Mouse (Mus musculus): Measurements from ENCODE around the gene Tfeb.

Gene Tfeb

DNA sequence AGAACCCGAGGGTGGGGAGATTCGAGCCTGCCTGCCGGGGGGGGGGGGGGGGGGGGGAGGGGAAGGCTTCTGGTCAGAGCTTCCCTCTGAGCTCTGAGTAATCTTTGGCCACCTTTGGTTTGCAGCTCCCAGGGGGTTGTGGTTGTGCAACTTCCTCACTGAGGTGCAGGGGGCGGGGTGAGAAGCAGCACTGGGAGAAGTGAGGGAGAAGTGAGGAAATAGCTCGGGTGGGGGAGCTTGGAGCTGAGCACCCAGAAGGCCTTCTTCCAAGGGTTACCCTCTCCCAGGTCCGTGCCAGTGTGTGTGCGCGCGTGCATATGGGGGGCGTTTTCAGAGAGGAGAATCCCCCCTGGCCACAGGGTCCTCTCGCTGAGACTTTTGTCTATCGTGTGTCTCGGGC is 17.4 kb downstream of the Tfeb start:
- DNase-seq (ENCODE audit: low spot score), result peak; percentile 82

DNA sequence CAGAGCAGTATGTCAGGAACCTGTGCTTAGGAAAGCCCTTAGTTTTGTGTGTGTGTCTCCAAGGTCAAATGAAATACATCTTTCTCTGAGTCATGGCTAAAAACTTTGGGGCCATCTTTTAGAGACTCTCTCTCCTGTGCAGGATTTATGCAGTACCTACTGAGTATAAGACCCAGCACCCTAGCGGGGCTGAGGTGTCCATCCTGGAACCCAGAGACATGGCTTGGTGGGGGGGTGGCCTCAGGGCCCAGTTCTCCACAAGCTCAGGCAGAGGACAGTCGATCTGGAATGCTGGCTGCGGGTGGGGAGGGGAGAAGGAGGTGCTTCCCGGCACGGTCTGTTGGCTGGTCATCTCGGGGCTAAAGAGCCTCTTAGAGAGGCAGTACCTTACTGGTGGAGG is 19.5 kb downstream of the Tfeb start:
- no peak for DNase-seq (ENCODE audit: low spot score)

DNA sequence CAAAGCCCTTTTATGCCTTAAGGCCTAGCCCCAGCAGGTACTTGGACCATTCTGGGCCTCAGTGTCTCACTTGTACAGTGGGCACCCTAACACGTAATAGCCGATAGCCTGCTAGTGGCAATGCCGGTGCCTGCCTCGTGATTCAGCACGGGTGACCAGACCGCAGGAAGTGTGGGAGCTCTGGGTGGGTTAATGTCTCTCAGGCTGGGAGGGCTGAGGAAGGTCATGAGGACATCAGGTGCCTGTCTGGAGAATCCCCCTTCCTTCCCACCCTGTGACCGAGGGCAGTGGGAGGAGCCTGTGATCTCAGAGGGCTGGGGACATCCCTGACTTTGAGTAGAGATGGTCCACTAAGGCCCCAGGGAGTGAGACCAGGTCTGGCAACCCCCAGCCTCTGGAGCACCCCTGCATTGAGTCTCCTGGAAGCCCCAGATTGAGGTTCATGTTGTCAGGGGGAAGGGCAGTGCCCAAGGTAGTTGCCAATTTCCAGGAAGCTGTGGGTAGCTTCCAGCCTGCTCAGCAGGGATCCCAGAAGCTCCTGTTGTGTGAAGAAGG is 20.3 kb downstream of the Tfeb start:
- DNase-seq (ENCODE audit: low spot score), result no peak

DNA sequence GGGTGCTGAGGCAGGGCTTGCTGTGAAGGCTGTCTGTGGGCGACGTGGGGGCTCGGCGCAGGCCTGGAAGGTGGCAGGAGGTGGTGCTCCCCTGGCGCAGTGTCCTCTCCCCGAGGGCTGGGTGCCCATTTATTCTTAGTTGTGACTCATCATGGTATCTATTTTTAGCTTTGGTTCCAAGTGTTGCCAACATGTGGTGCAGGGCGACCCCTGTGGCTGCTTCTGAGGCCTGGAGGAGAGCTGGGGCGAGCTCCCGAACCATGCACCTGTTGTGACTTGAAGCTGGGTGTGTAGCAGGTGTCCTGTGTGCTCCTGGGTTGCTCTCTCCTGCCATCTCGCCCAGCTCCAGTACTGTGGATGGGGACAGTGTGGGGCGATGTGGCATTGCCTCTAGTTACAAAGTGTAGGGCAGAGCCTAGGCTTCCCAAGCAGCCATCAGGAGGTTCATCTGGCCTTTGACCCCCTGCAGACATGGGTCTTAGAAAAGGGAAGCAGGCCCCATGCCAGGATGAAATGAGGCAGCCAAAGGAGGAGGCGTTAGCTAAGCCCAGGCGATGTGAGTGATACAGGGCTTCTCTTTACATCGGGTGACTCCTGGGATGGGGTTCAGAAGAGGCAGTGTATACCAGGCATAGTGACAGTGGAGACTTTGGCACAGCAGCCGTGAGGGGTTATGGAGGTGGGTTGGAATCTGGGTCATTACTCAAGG is 23.0 kb downstream of the Tfeb start:
- no peak for DNase-seq (ENCODE audit: low spot score)

DNA sequence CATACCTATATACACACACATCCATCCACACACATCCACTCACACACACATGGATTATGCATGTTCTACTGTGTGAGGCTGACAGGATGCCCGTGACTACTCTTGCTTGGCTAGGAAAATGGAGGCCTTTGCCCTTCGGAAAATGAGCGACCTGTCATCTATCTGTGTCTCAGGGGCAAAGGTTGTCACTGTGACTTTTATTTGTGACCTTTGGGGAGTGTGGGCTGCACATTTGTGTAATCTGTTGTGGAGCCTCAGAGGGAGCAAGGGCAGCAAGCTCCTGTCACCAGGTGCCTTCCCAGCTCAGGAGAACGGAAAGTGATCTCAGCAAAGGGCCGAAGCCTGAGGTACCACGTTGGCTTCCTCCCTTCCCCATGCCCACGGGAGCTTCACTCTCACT is 25.2 kb downstream of the Tfeb start:
- DNase-seq (ENCODE audit: low spot score), result no peak

DNA sequence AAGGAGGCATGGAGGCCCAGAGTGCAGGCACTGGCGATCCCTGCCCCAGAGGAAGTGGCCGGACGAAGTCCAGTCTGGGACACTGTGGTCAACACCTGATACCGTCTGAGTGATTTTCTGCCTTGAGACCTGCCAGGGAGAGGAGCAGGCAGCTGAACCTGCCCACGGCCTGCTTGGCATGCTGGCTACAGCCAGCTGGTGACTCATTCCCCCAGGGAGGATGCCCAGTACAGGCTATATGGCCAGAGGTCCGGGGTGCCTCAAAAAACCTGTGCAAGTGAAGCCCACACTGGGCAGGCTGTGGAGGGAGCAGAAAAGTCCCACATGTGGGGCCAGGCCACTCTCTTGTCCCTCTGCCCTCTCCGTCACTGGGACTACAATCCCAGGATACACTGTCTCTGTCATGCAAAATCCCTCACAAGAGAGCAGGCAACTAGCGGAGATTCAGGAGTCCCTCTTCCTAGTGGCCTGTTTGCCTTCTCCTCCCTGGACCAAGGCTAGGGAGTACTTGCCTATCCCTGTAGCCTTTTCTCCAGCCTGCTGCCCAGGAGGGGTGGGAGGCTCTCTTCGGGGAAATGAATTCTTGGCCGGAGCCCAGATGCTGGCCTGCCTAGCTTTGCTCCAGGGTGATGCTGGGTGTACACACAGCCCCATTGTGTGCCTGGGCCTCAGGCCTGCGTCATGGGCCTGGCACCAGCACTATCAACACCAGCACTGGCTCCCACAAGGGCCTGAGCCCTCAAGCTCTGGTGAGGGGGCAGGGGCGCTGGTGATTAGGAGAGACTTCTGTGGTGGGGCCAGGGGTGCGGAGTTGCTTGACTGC is 25.9 kb downstream of the Tfeb start:
- peak; percentile 79 for DNase-seq (ENCODE audit: low spot score)

DNA sequence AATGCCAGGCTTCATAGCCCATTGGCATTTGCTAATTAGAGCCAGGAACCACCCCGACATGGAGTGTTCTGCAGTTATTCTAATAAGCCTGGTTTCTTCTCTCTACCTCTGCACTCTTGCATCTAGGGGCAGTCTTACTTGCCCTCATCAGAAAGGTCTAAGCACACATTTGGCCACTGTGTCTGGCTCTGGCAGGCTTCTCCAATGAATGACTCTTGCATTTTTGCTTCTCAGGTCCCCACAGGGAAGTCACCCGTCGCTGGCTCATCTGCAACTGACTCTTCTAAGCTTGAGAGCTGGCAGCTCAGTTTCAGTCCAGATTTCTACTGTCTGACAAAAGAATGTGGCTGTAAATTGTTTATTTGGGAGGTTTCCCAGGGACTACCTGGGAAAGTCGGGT is 29.2 kb downstream of the Tfeb start:
- DNase-seq (ENCODE audit: low spot score), result no peak

DNA sequence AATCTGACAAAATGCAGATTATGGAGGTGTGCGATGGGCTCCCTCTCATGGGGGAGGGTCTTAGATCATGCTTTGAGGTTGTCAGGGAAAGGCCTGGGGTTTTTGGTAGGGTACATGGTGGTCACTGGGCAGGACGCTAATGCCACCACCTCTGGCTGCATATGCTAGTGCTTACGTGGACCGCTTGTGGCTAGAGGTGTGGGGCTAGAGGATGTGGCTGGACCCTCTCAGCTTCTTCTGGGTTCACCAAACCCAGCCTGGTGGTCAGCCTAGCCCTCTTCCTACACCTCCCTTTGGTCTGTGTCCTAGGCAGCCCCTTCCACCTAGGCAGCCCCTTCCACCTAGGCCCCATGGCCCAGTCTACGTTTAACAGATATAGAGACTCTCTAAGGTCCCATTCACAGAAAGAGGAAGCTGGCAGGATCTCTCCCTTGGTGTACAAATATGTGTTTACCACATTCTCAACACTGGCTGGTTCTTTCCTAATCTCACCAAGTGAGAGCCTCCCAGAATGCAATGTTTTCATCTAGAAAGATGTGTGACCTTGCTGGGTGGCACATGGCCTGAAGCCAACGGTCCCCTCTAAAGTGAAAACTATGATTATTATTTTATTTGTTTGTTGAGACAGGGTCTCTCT is 29.7 kb downstream of the Tfeb start:
- no peak for DNase-seq (ENCODE audit: low spot score)

DNA sequence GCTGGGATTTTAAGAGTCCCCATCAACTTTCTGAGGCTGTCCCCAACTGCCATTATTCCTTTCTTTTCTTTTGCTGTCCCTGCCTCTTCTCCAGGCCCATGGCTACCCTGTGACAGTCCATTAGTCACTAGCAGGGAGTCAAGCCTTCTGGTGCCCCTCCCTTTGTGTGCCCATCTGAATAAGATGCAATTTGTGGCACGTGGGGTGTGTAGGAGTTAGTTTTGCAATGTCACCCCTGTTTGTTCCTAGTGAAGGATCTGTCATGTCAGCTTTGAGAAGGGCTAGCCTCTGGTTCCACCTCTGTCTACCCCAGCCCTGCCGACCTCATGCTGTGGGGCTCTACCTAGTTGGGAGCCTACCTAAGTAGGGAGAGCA is 30.2 kb downstream of the Tfeb start:
- DNase-seq (ENCODE audit: low spot score), result no peak

DNA sequence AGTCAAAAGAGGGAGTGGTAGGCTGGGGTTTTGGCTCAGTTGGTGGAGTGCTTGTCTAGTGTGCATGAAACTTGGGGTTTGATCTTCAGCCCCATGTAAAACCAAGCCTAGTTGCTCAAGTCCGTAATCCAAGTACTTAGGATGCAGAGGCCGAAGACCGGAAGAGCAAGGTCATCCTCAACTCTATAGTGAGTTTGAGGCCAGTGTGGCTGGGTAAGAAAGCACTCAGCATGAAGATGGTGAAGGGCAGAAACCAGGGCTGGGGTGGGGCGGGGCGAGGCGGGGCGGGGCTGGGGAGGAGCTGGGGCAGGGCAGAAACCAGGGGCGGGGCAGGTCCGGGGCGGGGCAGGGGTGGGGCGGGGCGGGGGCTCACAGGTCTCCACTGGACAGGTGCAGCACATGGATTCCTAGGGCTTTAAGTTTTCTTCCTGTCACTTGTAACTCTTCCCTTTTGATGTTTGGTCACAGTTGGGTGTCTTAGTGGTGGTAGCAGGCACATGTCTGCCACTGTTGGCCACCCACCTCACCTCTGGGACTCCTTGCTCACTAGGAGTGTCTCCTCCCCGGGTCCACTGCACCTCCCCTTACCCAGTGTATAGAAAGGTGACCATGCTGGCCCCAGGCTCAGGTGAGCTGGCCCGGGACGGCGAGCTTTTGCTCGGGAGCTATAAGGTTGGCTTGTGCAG is 30.8 kb downstream of the Tfeb start:
- no peak for DNase-seq (ENCODE audit: low spot score)

DNA sequence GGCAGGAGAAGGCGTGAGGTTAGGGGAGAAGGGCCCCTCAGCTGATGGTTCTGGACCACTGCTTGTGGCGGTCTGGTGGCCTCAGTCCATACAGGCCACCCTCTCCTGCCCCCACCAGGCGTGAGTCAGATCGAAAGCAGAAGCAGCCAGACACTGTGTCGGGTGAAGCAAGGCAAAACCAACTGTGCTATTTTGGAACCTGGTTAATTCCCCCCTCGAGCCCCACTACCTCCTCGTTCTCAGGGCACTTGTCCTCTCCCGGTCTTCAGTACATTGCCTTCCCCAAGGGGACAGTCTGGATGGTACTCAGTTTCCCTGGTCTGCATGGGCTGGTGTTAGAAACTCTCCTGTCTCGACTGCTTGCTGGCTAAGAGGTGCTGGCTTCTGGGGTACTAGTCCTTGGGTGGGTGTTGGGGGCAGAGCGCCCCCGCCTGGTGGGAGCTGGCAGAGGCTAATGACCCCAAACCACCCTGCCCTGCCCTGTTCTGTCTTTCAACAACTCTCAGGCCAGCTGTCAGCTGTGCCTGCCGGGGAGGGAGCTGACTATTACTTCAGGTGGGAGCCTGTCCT is 32.0 kb downstream of the Tfeb start:
- DNase-seq (ENCODE audit: low spot score), result peak; percentile 82

DNA sequence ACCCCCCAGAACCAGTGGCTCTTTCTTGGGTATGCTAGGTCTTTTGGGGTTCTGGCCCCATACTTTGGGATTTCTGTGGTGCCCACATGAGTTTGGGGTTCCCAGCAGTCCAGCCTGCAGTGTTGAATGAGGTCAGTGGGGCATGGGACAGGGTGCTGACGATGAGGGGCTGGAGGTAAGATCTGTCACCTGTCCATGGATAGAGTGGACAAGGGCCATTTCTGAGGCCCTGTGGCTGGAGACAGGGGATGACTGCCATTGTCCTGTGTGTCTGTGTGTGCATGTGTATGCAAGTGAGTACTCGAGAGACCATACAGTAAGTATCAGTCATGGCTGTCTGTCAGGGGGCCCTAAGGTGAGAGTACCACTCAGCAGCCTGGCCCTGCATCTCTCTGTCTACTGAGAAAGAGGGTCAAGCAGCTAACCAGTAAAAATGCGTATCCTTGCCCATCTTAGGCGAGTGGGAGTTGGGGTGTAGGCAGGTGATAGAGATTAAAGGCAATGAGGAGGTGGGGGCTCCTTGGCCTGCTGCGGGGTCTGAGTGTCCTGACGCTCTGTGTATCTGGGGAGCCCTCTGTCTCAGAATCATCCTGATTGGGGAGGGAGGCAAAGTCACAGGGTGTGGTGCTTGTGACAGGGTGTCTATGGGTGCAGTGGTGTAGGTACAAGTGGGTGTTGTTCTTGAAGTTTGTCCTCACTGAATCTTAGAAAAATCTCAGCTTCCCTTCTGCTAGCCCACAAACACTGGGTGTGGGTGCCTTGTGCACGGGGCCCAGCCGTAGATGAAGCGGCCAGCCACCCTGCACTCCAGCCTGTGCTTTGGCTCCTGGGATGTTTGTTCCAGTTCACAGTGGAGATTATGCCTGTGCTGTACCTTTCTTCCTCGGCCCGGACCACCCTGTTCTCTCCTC is 32.8 kb downstream of the Tfeb start:
- no peak for DNase-seq (ENCODE audit: low spot score)

DNA sequence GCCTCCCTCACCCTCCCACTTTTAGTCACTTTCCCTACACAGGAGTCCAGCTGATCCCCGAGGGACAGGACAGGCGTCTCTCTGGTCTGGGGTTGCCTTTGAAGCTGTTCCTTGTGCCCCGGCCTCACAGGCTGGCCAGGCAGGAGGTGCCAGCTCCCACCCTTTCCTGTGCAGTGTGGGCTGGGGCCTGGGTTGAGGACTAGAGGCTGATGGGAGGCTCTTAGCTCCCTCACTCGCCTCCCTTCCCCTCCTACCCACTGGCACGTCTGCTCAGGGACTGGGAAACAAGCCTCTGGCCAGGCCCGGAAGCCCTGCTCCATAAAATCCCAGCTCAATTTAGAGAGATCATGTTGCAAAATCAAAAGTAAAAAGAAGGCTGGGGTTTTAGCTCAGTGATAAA is 36.8 kb downstream of the Tfeb start:
- DNase-seq (ENCODE audit: low spot score), result no peak

DNA sequence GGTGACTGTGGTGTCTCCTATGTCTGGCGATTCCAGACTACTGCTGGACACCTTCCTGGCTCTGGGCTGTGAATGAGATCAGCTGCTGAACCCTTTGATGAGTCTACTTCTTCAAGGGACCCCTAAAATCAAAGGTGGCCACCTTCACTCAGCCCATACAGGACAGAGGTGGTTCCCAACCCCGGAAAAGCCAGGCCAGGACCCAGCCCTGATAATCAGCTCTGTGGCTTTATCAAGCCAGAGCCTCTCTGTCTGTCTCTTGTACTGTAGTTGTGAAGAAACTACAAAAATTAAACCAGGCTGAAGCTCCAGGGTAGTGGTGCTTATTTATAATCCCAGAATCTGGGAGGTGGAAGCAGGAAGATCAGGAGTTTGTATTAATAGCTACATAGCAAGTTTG is 40.3 kb downstream of the Tfeb start:
- DNase-seq (ENCODE audit: low spot score), result no peak

DNA sequence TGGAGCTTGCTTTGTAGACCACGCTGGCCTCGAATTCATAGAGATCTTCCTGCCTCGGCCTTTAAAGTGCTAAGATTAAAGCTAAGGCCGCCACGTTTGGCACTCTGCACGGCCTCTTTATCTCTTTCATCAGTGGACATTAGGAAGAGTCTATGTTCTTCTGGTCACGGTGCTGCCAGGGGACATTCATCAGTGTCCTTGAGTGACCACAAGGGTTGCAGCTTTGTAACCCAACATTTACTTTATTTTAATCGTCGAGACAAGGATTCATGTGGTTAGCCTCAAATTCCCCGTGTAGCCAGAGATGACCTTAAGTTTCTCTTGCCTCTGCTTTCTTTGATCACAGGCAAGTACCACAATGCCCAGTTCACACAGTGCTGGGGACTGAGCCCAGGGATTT is 43.6 kb downstream of the Tfeb start:
- no peak for DNase-seq (ENCODE audit: low spot score)

DNA sequence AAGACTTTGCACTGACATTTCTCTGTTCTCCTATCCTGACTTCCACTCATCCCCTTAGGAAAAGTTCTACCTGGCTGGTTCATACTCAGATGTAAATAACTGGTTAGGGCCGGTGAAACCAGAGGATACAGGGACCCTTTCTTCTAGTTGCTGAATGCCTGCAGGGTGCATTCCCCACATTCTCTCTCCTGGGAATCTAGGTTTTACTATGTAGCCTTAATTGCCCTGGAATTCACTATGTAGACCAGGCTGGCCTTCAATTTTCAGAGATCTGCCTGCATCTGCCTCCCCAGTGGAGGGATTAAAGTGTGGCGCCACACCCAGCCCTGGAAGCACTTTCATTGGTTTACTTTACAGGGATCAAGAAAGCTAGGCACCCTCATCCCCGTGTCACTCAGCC is 45.7 kb downstream of the Tfeb start:
- DNase-seq (ENCODE audit: low spot score), result no peak

DNA sequence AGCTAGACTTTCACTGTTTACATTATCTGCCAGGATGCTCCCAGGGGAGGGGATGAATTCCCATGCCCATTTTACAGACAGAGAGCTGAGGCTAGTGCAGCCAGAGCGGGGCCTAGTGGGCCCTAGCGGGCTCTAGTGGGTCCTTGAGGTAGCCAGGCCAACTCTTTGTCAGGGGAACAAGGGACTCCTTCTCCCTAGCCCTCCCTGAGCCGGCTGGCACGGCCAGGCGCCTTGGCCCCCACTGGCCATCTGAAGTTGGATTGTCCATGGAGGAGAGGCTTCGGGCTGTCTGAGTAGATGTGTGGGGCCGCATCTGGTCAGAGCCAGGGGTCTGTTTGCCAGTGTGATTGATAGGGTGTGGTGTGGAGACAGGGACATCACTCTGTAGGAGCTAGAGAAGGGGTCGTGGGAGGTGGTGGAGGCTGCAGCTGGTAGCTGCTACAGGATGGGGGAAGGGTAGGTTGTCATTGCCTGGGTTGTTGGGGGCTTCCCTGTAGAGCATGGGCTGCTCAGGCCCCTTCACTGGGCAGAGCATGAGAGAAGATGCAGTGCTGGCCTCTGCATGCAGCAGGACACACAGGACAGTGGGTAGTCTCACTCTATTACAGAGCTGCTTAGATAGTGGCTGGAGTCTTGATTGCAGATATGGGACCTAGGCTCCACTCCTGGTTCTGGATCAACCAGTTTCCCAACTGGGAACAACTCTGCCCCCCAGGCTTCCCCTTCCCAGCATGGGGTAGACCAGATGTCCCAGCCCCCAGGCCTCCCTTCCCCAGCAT is 46.8 kb downstream of the Tfeb start:
- no peak for DNase-seq (ENCODE audit: low spot score)

DNA sequence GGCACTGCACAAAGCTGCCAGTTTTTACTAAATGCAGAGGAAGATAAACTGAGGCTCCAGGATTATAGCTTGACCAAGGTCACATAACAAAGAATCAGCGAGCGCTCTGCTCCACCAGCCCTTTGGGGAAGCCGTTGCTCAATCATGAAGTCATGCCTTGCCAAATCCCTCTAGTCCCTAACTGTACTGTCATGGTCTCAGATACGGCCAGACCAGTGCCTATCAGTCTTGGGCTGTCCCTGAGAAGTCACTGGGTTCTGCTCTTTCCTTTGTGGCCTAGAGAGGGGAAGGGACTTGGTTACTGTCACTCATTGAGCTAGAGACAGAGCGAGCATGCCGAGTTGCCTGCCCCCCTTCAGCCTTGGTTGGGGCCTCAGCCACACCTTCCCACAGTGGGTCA is 47.6 kb downstream of the Tfeb start:
- DNase-seq (ENCODE audit: low spot score), result no peak

DNA sequence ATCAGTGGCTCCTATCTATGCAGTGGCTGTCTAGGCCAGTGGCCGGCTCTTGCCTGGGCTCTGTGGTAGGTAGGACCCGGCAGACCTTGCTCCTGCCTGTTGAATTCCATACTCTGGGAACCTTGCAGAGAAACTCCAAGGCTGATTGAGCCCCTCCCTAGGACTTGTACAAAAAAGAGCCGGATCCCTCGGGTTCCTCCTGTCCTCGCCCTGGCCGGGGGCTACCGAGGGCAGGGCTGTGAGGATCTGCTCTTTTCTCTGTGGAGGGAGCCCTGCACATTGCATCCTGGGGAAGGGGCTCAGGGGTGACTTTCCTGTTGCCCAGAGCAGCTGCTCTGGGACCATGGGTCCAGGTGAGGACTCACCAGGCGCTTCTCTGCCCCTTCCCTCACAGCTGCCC is 50.8 kb downstream of the Tfeb start:
- DNase-seq (ENCODE audit: low spot score), result no peak

DNA sequence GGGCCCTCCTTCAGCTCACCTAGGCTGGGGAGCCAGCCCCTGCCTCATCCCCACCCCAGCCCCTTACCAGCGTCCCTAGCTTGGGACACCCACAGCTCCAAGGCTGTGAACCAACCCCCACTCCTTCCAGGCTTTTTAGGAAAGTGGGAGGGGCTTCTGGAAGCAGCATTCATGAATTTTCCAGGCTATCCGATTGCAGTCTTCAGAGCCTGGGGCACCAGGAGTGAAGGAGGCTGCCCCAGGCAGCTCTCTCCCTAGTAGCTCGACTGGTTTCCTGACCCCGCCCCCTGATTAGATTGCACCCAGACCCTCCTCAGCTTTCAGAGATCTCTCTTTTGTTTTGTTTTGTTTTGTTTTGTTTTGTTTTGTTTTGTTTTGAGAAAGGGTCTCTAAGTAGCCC is 51.5 kb downstream of the Tfeb start:
- DNase-seq (ENCODE audit: low spot score), result no peak
